Mouse (Mus musculus): ENCODE data around the gene Platr17. TPM values are rescaled to one million over a fixed set of nuclear protein-coding genes. Genes with fewer than 3 reads are reported as not detected.
A peak's percentile ranks its signal among the peaks of the same experiment; 100 is the strongest.

The Platr17 gene
- total RNA-seq, 2 experiments from 2014 or later, result not detected

- intact Hi-C loops (cut with DNase I), result no loop called here
- peak; percentile 35 to 51 for DNase-seq
These were observed 13.6 kb downstream of the Platr17 start for GRCm38 (mm10) chr17:33918293-33919203.

GRCm38 (mm10) chr17:33919351-33920281 lies 14.7 kb downstream of the Platr17 start:
- peak; percentile 78 to 82 for DNase-seq
- intact Hi-C loops (cut with DNase I), result no loop called here

GRCm38 (mm10) chr17:33920282-33921097 lies 15.6 kb downstream of the Platr17 start:
- intact Hi-C loops (cut with DNase I), result loop anchor here (1.0 kb wide), 1 partner anchor 22 kb away; no protein-coding TSS in a partner anchor
- peak; percentile 86 to 91 for DNase-seq

GRCm38 (mm10) chr17:33921361-33921760 lies 16.4 kb downstream of the Platr17 start:
- intact Hi-C loops (cut with DNase I), result loop anchor here (1.0 kb wide), 1 partner anchor 23 kb away; no protein-coding TSS in a partner anchor

GRCm38 (mm10) chr17:33924577-33925283 lies 19.8 kb downstream of the Platr17 start:
- DNase-seq, result peak in 1 of 2 experiments; percentile 52
- intact Hi-C loops (cut with DNase I), result loop anchor here (2.0 kb wide), 1 partner anchor 30 kb away; no protein-coding TSS in a partner anchor

More at GRCm38 (mm10) chr17:33921361-33921760, 16.4 kb downstream of the Platr17 start:
- DNase-seq, result no peak

- intact Hi-C loops (cut with DNase I), result loop anchor here (2.0 kb wide), 1 partner anchor 31 kb away; no protein-coding TSS in a partner anchor
These were observed 20.6 kb downstream of the Platr17 start for GRCm38 (mm10) chr17:33925406-33926116.

GRCm38 (mm10) chr17:33926207-33926932 lies 21.4 kb downstream of the Platr17 start:
- no peak for DNase-seq
- intact Hi-C loops (cut with DNase I), result no loop called here

More at GRCm38 (mm10) chr17:33925406-33926116, 20.6 kb downstream of the Platr17 start:
- DNase-seq, result no peak

- intact Hi-C loops (cut with DNase I), result no loop called here
- no peak for DNase-seq
These were observed 23.5 kb downstream of the Platr17 start for GRCm38 (mm10) chr17:33928251-33928947.

- peak; percentile 94 to 96 for DNase-seq
- intact Hi-C loops (cut with DNase I), result no loop called here
These were observed 24.7 kb downstream of the Platr17 start, which contains the start of gene Rgl2 for GRCm38 (mm10) chr17:33929371-33930279. TSS of gene Rgl2 (plus strand) at chr17:33929543.

GRCm38 (mm10) chr17:33930280-33931158 lies 25.6 kb downstream of the Platr17 start:
- peak; percentile 51 to 55 for DNase-seq
- intact Hi-C loops (cut with DNase I), result no loop called here

GRCm38 (mm10) chr17:33931159-33931866 lies 26.4 kb downstream of the Platr17 start:
- intact Hi-C loops (cut with DNase I), result no loop called here
- no peak for DNase-seq

- DNase-seq, result no peak
- intact Hi-C loops (cut with DNase I), result no loop called here
These were observed 27.0 kb downstream of the Platr17 start for GRCm38 (mm10) chr17:33931947-33932346.

GRCm38 (mm10) chr17:33932448-33932847 lies 27.5 kb downstream of the Platr17 start:
- DNase-seq, result no peak

GRCm38 (mm10) chr17:33932970-33933369 lies 28.0 kb downstream of the Platr17 start:
- no peak for DNase-seq
- intact Hi-C loops (cut with DNase I), result no loop called here

More at GRCm38 (mm10) chr17:33932448-33932847, 27.5 kb downstream of the Platr17 start:
- intact Hi-C loops (cut with DNase I), result no loop called here

Measured in heart, postnatal 14 days (tissue).